Comparison of ENCODE assay signal across 10 mouse cellular contexts in genomic region chr3:101130526-101130925, GRCm38 (mm10). TPM values are rescaled to one million over a fixed set of nuclear protein-coding genes. Genes with fewer than 3 reads are reported as not detected.
A peak's percentile ranks its signal among the peaks of the same experiment; 100 is the strongest.
DNase-seq lines count a peak whose midpoint lies in the region; ATAC-seq and TF ChIP-seq lines count a peak whose summit lies in the region.
"Had no signal": no experiment of that assay in that cellular context is flagged by ENCODE, and none has a peak within 500 bp of the region (broad histone marks: within the 10 kb centered on the region; RNA-seq: fewer than 3 reads in every experiment).

No protein-coding gene starts in this region.

- no peaks in the 10 kb centered on the region for H3K9me3 ChIP-seq in embryonic facial prominence, embryonic 15.5 days (replicated peaks)
- no peaks in the 10 kb centered on the region for H3K9me3 ChIP-seq in liver, embryonic 14.5 days (ENCODE audit: control insufficient read depth, low read length)

- no peak for TF ChIP-seq EP300 in liver, embryonic 14.5 days (IDR thresholded peaks at IDR 0.05; ENCODE audit: low read depth)

- no peak overlapping the region for H3K27ac ChIP-seq in kidney, adult 2 months (ENCODE audit: insufficient read depth, low read depth, low read length)
- peak overlapping the region; percentile 29 for H3K27ac ChIP-seq in embryonic facial prominence, embryonic 15.5 days (replicated peaks)
- no peak overlapping the region for H3K27ac ChIP-seq in liver, embryonic 14.5 days
- H3K27ac ChIP-seq: macrophage had no signal

- no peaks in the 10 kb centered on the region for H3K27me3 ChIP-seq in kidney, adult 2 months (replicated peaks; ENCODE audit: control insufficient read depth, insufficient read depth, low read length)
- H3K27me3 ChIP-seq in embryonic facial prominence, embryonic 15.5 days: no peaks in the 10 kb centered on the region
- H3K27me3 ChIP-seq in liver, embryonic 14.5 days (ENCODE audit: control insufficient read depth, insufficient read depth, low read length): no peaks in the 10 kb centered on the region

- H3K4me2 ChIP-seq in embryonic facial prominence, embryonic 15.5 days (replicated peaks): peak overlapping the region; percentile 45
- H3K4me2 ChIP-seq in liver, embryonic 14.5 days (ENCODE audit: low read depth): peak overlapping the region; percentile 34

- peak; percentile 21 for DNase-seq in kidney, adult 2 months
- no peak for DNase-seq in kidney, adult 9 months
- no peak for DNase-seq in liver, embryonic 14.5 days (ENCODE audit: low read depth in 3 of 3, low spot score in 3 of 3)
- DNase-seq in ovary, postnatal 36 days (ENCODE audit: low spot score): peak; percentile 53
- DNase-seq in left cerebral cortex, adult 18-20 months (ENCODE audit: low spot score in 2 of 2): no peak
- no peak for DNase-seq in right cerebral cortex, adult 18-20 months

- no peaks in the 10 kb centered on the region for H3K4me1 ChIP-seq in kidney, adult 2 months (ENCODE audit: control insufficient read depth, insufficient read depth, low read length)
- H3K4me1 ChIP-seq in embryonic facial prominence, embryonic 15.5 days: peaks cover 11% of the 10 kb centered on the region
- 0 out of 4 replicates have a peak, but pooled peaks cover 0 to 5% of the 10 kb centered on the region in 2 experiments for H3K4me1 ChIP-seq in liver, embryonic 14.5 days (replicated peaks; ENCODE audit: control insufficient read depth in 2 of 2, insufficient read depth in 2 of 2, low read length in 1 of 2)

- ATAC-seq in embryonic facial prominence, embryonic 15.5 days (ENCODE audit: insufficient number of reproducible peaks, low FRiP score, low TSS enrichment, low read depth): peak; percentile 82
- peak; percentile 48 to 63; a peak in 1 of 4 replicates for ATAC-seq in hematopoietic stem cell, adult 5-6 weeks (replicated peaks in 1 of 2; ENCODE audit: insufficient read depth in 1 of 2, low FRiP score in 2 of 2, low TSS enrichment in 1 of 2, low read depth in 1 of 2, poor library complexity in 2 of 2, severe bottlenecking in 2 of 2)
- ATAC-seq in liver, embryonic 14.5 days (ENCODE audit: insufficient read depth): no peak

- H3K4me3 ChIP-seq in kidney, adult 2 months (ENCODE audit: insufficient read depth, low read depth, low read length): no peak overlapping the region
- peak overlapping the region; percentile 13; the same call in 1 of the 2 replicates for H3K4me3 ChIP-seq in embryonic facial prominence, embryonic 15.5 days (replicated peaks)
- H3K4me3 ChIP-seq in liver, embryonic 14.5 days (ENCODE audit: insufficient read depth in 1 of 2, low read depth in 2 of 2, low read length in 2 of 2): no peak overlapping the region

- no peaks in the 10 kb centered on the region for H3K36me3 ChIP-seq in kidney, adult 2 months (ENCODE audit: control insufficient read depth, insufficient read depth, low read length)
- H3K36me3 ChIP-seq in embryonic facial prominence, embryonic 15.5 days: no peaks in the 10 kb centered on the region
- H3K36me3 ChIP-seq in liver, embryonic 14.5 days (replicated peaks; ENCODE audit: control insufficient read depth, insufficient read depth, low read depth): no peaks in the 10 kb centered on the region

- no peak overlapping the region for H3K9ac ChIP-seq in embryonic facial prominence, embryonic 15.5 days
- no peak overlapping the region for H3K9ac ChIP-seq in liver, embryonic 14.5 days (replicated peaks)

- no peak for TF ChIP-seq POLR2A in kidney, adult 2 months (IDR thresholded peaks at IDR 0.05; ENCODE audit: low read depth, low read length)

- TF ChIP-seq CTCF in kidney, adult 2 months (conservative IDR thresholded peaks at IDR 0.05; ENCODE audit: insufficient read depth, insufficient read length, low read depth, low read length): no peak
- no peak for TF ChIP-seq CTCF in liver, embryonic 14.5 days (IDR thresholded peaks at IDR 0.05; ENCODE audit: low read depth)

- WGBS in kidney, adult 2 months: 5% methylated on average over 11 of the region's 11 CpGs
- WGBS in embryonic facial prominence, embryonic 15.5 days: 2% methylated on average over 11 of the region's 11 CpGs
- 3% methylated on average over 11 of the region's 11 CpGs for WGBS in liver, embryonic 14.5 days (ENCODE audit: insufficient replicate concordance)

RNA-seq across cellular contexts. Expression of gene Ptgfrn, which starts 20.4 kb away (rescaled TPM):
- polyA plus RNA-seq in kidney, adult 2 months (2012; rRNA removed): 5.2 and 5.5 TPM in 2 replicates
- polyA plus RNA-seq in embryonic facial prominence, embryonic 15.5 days (2015; fragmentation: Nextera tagmentation; extraction: Ambion mirVana): 7.4 and 9.8 TPM in 2 replicates
- 0.10 and 0.25 TPM in 2 replicates for total RNA-seq in hematopoietic stem cell, adult 5-6 weeks (2017)
- polyA plus RNA-seq in liver, embryonic 14.5 days (2012; rRNA removed): 0.96 and 1.2 TPM in 2 replicates
- polyA plus RNA-seq in liver, embryonic 14.5 days (2014; fragmentation: Nextera tagmentation; extraction: Ambion mirVana): 0.29 and 0.38 TPM in 2 replicates
- 10 to 100 TPM; 33.3 to 37.5 TPM for total RNA-seq in left cerebral cortex, adult 18-20 months (2021)
- total RNA-seq: MEL had no signal

Comparison
In these comparisons a context has a peak if more than half of its experiments do, and no peak if none do; other contexts are left out.
1. DNase-seq: peak in kidney, adult 2 months (single experiment) and ovary, postnatal 36 days (single experiment); none in kidney, adult 9 months (single experiment), liver, embryonic 14.5 days (0 of 3), left cerebral cortex, adult 18-20 months (0 of 2) and right cerebral cortex, adult 18-20 months (single experiment).